Mouse (Mus musculus): ENCODE data around the gene Adnp. TPM values are rescaled to one million over a fixed set of nuclear protein-coding genes. Genes with fewer than 3 reads are reported as not detected.
"Not testable (repeated sequence)": the region's sequence is repeated elsewhere in the genome, so short reads cannot be mapped to it uniquely, and the experiment has no call there.

The Adnp gene
- total RNA-seq, 2 experiments from 2014 or later = 47.0 to 53.1 TPM

DNA sequence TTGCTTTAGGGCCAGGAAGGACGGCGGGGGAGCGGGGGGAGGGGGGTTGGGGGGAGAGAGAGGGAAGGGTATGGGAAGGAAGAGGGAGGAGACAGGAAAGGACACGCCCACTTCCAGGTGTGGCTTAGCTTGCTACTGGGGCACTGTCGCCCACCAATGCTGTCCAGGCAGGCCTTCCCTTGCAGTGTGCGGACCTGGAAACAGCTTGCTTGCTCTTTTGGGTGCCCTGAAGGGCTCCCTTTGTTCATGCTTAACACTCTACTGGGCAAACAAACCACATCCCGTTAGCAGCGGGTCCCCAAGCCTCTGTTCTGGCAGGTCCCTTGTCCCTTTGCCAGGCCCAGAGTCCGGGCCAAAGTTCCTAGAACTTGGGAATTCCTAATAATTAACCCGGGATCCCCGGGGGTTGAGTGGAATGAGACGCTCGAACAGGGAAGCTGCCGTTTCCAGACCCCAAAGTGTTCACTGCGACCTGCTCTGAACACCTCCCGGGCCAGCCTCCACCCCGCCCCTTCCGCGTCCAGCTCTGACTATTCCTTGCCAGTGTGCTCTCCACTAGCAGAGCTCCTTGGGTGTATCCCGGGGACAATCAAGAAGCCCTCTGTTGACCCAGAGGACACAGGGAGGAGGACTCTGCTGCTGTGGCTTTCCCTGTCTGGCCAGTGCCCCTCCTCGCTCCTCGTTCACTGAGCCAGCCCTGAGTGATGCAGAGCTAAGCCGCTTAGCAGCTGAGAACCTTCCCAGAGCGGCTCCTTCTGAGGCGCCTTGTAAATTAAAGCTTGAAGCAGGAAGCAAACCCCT lies 47.8 kb downstream of the Adnp start:
- intact Hi-C loops (cut with DNase I) = no loop called here
- DNase-seq = peak; percentile 24 to 50

DNA sequence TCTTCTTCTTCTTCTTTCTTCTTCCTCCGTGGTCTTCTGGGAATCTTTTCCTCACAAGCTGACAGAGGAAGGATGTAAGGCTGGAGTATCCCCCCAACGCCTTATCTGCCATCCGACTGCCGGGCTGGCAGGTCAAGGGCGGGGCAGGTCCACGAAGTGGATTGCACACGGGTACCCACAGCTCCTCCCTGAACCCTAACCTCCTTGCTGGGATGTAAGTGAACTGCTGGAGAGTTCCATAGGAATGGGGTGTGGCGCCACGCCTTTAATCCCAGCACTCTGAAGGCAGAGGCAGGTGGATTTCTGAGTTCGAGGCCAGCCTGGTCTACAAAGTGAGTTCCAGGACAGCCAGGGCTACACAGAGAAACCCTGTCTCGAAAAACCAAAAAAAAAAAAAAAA lies 48.9 kb downstream of the Adnp start:
- intact Hi-C loops (cut with DNase I); DNase-seq: not testable (repeated sequence)

DNA sequence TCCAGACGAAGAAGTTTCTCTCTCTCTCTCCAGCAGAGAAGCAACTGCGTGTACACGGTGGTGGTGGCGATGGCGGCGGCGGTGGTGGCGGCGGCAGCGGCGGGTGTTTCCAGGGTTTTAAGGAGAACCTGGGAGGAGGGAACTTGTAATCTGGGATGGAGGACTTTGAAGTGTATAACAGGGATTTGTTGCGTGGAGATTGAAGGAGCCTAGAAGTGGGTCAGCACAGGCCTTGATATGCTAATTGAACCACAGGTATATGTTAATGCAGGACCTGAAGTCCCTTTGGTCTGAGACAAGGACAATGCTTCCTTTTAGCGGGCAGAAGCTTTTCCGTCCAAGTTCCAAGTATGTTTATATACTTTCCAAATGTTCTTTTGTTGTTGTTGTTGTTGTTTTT lies 50.6 kb downstream of the Adnp start:
- intact Hi-C loops (cut with DNase I) = no loop called here
- no peak for DNase-seq

DNA sequence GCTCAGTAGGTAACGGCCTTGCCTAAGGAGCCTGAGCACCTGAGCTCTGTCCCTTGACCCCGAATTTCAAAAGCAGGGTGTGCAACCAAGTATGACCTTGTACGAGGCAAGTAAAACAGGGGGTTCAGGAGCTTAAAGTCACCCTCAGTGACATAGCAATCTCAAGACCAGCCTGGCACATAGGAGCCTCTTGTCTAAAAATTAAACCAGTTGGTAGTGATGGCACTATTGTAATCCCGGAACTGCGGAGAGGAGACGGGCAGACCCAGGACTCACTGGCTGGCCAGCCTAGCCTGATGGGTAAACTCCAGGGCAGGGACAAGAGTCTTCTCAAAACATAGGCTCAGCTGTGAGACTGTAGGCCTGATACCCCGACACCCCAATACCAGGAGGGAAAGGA lies 51.2 kb downstream of the Adnp start:
- DNase-seq = no peak
- intact Hi-C loops (cut with DNase I) = loop anchor here (2.0 kb wide), 1 partner anchor 49 kb away; no protein-coding TSS in a partner anchor

DNA sequence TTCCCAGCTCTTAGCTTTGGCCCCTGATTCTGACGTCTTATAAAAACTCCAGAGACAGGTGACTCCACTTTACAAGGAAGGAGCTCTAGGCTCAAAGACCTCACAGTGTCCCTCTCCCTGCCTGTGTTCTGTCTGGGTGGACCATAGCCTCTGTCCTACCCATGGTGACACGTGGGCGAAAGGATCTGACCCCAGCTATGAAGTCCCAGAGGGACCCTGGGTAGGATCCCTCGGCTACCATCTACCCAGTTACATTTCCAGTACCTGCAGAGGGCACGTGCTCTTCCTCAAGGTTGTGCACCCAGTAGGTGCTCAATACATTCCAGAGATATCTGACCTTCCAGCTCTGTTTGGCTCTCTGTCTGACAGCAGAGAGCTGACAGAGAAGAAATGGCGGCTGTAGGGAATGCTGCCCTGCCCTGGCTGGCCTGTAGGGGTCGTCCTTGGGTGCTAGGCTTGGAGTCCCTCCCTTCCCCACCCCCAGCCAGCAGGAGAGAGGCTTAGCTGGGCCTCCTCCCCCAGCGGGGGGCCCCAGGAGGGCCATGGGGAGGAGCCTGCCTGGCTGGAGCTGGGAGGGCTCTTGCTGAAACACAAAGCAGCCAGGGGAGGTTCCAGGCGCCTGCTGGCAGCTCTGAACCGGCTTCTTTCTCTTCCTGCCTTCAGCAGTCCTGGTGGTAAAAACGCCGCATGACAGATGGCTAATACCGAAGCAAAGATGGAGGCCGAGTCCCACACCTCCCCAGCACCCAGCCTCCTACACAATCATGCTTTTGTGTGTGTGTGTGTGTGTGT lies 52.6 kb downstream of the Adnp start:
- peak; percentile 81 to 88 for DNase-seq
- intact Hi-C loops (cut with DNase I) = loop anchor here (2.0 kb wide), 1 partner anchor 51 kb away; no protein-coding TSS in a partner anchor

DNA sequence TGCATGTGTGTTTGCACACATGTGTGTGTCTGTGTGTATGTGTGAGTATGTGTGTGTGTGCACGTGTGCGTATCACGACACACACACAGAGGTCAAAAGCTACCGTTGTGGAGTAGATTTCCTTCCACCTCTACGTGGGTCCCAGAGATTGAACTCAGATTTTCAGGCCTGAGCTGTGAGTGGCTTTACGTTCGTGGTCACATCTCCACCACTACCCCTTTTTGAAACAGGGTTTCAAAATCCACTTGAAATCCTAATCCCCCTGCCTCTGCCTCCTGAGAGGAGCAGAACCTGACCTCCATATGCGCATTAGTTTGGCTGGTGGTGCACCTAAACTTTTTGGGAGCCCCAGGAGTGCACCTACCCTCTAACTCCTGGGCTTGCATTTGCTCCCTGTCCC lies 57.7 kb downstream of the Adnp start:
- DNase-seq = no peak
- intact Hi-C loops (cut with DNase I) = loop anchor here (10.0 kb wide), 1 partner anchor 296 kb away; no protein-coding TSS in a partner anchor

DNA sequence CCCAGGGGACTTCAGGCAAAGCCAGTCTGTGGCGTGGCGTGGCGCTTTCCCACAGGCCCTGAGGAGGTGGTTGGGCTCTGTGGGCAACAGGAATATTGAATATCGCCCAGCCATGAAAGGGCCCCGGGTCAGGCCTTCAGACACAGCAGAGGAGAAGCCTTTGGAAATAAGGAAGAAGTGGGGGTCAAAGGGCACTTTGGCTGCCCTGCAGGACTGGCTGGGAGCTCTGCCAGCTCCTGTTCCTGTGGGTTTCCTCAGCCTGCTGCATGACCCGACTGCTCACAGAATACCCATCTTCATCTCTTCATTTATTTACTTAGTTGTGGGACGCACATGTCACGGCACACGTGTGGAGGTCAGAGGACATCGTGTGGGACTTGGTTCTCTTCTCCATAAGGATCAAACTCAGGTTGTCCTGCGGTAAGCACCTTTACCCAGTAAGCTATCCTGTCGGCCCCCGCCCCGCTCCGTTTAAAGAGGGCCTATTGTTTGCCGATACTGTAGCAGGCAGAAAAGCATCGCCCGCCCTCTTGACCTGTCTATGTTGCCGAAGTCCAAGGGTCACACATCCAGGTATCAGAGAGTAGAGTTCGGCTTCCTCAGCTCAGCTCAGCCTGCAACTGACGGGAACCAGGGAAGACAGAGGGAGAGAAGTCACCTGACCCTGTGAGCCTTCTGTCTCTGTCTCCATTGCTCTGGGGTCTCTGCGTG lies 59.0 kb downstream of the Adnp start:
- intact Hi-C loops (cut with DNase I) = loop anchor here (10.0 kb wide), 1 partner anchor 297 kb away; no protein-coding TSS in a partner anchor

DNA sequence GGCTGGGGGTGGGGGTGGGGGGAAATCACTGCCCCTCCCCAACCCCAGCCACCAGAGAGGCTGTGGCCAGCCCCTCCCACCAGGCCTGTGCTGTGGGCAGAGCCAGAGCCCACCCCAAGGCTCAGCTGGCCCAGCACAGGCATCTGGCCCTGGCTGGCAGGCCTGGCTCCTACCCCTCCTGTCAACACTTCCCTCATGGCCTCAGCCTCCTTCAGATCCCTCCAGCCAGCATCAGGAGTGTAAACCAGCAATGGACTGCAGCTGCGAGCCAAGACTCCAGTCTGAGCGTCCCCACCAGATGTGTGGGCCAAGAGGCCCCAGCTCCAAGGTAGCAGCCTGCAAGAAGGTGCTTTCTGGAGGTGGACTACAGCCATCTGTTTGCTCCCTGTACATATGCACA lies 61.5 kb downstream of the Adnp start:
- intact Hi-C loops (cut with DNase I) = loop anchor here (10.0 kb wide), 1 partner anchor 299 kb away; no protein-coding TSS in a partner anchor
- peak; percentile 65 to 70 for DNase-seq

More for the DNA sequence above, 59.0 kb downstream of the Adnp start:
- no peak for DNase-seq

DNA sequence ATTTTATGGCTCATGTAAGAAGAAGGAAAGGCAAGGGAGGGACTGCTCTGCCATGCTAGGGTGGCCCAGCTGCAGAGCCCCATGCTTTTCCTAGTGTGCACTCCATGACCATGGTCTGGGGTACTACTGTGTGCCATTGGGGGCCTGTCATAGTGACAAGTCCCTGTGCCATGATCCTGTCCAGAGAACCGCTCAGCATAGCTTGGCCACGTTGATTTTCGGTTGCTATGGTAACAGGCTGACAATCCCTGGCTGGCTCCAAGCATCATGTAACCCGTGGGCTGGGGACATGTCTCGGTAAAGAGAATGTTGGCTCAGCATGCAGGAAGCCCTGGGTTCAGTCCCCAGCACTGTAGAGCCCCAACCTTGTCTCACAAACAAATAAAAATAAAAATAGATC lies 63.1 kb downstream of the Adnp start:
- intact Hi-C loops (cut with DNase I) = loop anchor here (10.0 kb wide), 1 partner anchor 301 kb away; no protein-coding TSS in a partner anchor
- no peak for DNase-seq

DNA sequence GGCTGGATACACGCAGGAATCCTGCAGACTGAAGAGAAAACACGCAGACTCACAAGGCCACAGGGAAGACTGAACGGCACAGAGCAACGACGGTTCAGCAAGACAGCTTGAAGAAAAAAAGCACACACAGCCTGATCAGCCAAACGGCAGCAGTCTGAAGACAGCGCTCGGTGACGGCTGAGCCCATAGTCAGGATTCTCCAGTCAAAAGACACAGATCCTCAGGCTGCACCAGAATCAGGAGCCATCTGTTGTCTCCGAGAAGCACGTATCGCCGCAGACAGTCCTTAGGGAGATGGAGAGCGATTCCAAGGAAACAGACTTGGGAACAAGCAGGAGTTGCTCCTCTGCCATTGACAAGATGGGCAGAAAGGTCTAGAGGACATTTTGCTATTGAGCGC lies 69.8 kb downstream of the Adnp start:
- DNase-seq = no peak
- intact Hi-C loops (cut with DNase I) = no loop called here

Small RNA genes lying within 50 kb of the gene (microRNA-seq; reads per million reads assigned to microRNA genes)
- 0 reads per million in 2 experiments for gene Gm24561

Other genes with a start within 250 kb of the Adnp start
- gene Ripor3, start 196.5 kb downstream of the Adnp start, total RNA-seq (2021) = under 1 TPM; 0.91 to 0.97 TPM
- 1 to 10 TPM; 3.4 to 4.9 TPM for gene Pard6b, start 126.1 kb downstream of the Adnp start, total RNA-seq (2021)
- gene Gm20716, start 23.3 kb upstream of the Adnp start, total RNA-seq (2021) = 10 to 100 TPM; 21.0 to 24.2 TPM
- gene Dpm1, start 23.5 kb upstream of the Adnp start, total RNA-seq (2021) = 10 to 100 TPM; 59.4 to 64.5 TPM
- gene Mocs3, start 23.5 kb upstream of the Adnp start, total RNA-seq (2021) = 1 to 10 TPM; 6.1 to 7.4 TPM
- gene Kcng1, start 74.6 kb upstream of the Adnp start, total RNA-seq (2021) = under 1 TPM; 0.07 to 0.36 TPM